Mouse (Mus musculus) kidney, embryonic 14.5 days (tissue): ENCODE results near the gene Tspan14. TPM values are rescaled to one million over a fixed set of nuclear protein-coding genes. Genes with fewer than 3 reads are reported as not detected.
A peak's percentile ranks its signal among the peaks of the same experiment; 100 is the strongest.

Experiments used
- ATAC-seq: fragments of 200-750 bp; cut with Nextera tagmentation; 2 replicates; pipeline ENCODE4 v1.8.0; 2017; ENCODE audit warnings: moderate number of reproducible peaks, mild to moderate bottlenecking, moderate TSS enrichment, moderate library complexity; ENCODE audit not compliant: low FRiP score, low TSS enrichment
- H3K27ac ChIP-seq: fragments of 300-500 bp; sonication (generic); 2 replicates; pipeline ENCODE4 v1.5.1; 2014; ENCODE audit warnings: low read depth, mild to moderate bottlenecking, low read length, moderate library complexity, mixed read lengths
- H3K27me3 ChIP-seq: fragments of 300-500 bp; sonication (generic); 2 replicates; pipeline ENCODE4 v1.6.1; 2014; ENCODE audit warnings: mild to moderate bottlenecking, low read length; ENCODE audit not compliant: control insufficient read depth, insufficient read depth
- H3K36me3 ChIP-seq: fragments of 300-500 bp; sonication (generic); 2 replicates; pipeline ENCODE4 v1.6.1; 2014; ENCODE audit warnings: low read length, mixed read lengths; ENCODE audit not compliant: control insufficient read depth, insufficient read depth
- H3K4me1 ChIP-seq: fragments of 300-500 bp; sonication (generic); 2 replicates; pipeline ENCODE4 v1.6.1; 2014; ENCODE audit warnings: low read length, mixed read lengths; ENCODE audit not compliant: control insufficient read depth, insufficient read depth
- H3K4me2 ChIP-seq: fragments of 300-500 bp; sonication (generic); replicated peaks from 2 replicates; pipeline ENCODE4 v1.6.1; 2014; ENCODE audit warnings: low read depth, mild to moderate bottlenecking, low read length
- H3K4me3 ChIP-seq: fragments of 300-500 bp; sonication (generic); 2 replicates; pipeline ENCODE4 v1.5.1; 2014; ENCODE audit warnings: mild to moderate bottlenecking, low read length
- H3K9ac ChIP-seq: fragments of 300-500 bp; sonication (generic); 2 replicates; pipeline ENCODE4 v1.6.1; 2014; ENCODE audit warnings: low read depth, mild to moderate bottlenecking, low read length, moderate library complexity
- H3K9me3 ChIP-seq: fragments of 300-500 bp; sonication (generic); 2 replicates; pipeline ENCODE4 v1.6.1; 2016; ENCODE audit warnings: low read length; ENCODE audit not compliant: control insufficient read depth
- WGBS: fragments of 180-500 bp; shearing (Covaris S2); extraction: QIAGEN DNeasy Blood & Tissue Kit; methylation state at CpG from one replicate; pipeline ENCODE4 v1.1.7; 2014; 5-methylcytosine and 5-hydroxymethylcytosine counted together
- polyA plus RNA-seq: library from polyadenylated mRNA; unstranded; fragments of >200 nt; fragmentation: Nextera tagmentation; extraction: Ambion mirVana; gene quantifications from 2 replicates; pipeline ENCODE4 v1.2.1, GENCODE M21; 2014

The Tspan14 gene
- polyA plus RNA-seq, 1 experiment from 2014 or later = 118 TPM

DNA sequence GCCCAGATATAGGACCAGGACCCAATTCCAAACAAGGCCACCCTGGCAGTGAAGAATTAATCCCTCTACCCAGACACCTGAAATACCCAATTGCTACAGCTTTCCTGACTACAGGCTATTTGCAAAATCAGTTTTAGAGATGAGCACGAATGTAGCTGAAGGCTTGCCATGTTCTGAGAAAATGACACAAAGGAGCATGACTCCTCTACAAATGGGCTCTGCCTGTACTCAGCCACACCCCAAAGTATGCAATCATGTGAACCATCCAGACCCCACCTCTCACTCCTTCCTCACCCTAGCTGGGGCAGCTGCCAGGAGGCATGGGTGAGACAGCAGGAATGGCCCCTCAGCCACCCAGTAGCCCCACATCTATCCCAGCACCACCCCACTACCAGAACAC is 31.1 kb downstream of the Tspan14 start:
- ATAC-seq = no peak

DNA sequence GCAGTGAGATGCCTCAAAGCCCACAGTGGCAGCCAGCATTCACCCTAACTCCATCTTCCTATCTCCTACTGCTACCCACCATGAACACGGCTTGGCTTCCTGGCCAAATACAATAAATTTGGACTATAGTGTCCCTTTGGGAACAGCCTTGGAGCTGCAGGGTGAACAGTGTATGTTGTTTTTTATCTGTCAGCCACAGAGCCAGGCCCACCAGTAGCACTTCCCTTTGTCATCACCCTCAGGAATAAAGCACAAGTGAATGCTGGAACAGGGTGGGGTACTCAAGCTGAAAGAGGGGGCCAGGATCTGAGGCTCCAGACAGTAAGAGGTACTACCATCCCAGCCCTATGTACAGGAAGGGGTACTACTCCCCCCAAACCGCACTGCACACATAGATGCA is 31.6 kb downstream of the Tspan14 start:
- H3K9me3 ChIP-seq = no peaks in the 10 kb centered on the region
- no peak for ATAC-seq
- H3K27me3 ChIP-seq = no peaks in the 10 kb centered on the region
- 64% methylated on average over 2 of the region's 2 CpGs for WGBS
- no peak overlapping the region for H3K4me3 ChIP-seq
- no peak overlapping the region for H3K27ac ChIP-seq
- H3K4me1 ChIP-seq = peaks cover 49% of the 10 kb centered on the region
- H3K4me2 ChIP-seq = no peak overlapping the region
- H3K9ac ChIP-seq = no peak overlapping the region
- H3K36me3 ChIP-seq = no peaks in the 10 kb centered on the region

More for the DNA sequence above, 31.1 kb downstream of the Tspan14 start:
- Histone ChIP-seq H3K27me3 (no peaks in the 10 kb centered on the region), H3K4me1 (peaks cover 47% of the 10 kb centered on the region), H3K36me3 (no peaks in the 10 kb centered on the region), H3K4me3 (no peak overlapping the region), H3K9ac (no peak overlapping the region), H3K27ac (no peak overlapping the region), H3K9me3 (no peaks in the 10 kb centered on the region), H3K4me2 (no peak overlapping the region)
- WGBS = 100% methylated on average over 1 of the region's 1 CpGs

DNA sequence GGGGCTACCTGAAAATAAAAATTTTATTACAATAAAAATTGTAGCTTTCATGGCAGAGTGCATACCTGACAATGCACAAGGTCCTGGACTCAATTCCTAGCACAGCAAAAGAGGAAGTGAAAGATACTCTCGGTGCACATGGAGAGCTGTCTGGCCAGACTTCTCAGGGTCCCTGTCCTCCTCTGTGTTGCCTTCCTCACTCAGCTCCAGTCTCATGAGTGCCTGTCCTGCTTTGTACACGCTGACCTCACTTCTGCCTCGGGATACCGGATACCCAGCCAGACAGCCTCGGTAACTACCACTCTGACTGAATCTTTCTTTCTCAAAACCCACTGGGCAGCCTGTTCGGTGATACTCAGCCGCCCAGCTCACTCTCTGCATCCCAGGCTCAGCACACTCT is 33.3 kb downstream of the Tspan14 start:
- 57% methylated on average over 7 of the region's 7 CpGs for WGBS
- ATAC-seq = 0 out of 2 replicates have a peak, but pooled peaks have one; percentile 17
- H3K4me1 ChIP-seq = peaks cover 54% of the 10 kb centered on the region

DNA sequence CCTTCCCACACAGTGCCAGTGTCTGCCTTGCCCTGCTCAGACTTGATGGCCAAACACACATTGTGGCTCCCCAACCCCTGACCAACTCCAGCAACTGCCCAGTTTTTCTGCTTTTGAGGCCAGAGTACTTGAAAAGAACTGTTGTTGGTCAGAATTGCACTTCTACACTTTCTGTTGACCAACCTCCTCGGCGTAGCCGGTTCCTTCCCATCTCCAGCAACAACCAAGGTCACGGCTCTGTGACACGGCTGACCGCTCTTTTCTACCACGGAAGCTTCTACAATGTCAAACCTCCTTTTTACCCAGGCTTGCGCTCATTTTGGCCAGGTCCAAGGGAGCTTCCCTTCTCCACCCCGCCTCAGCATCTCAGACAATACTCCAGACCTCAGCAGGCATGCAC is 34.4 kb downstream of the Tspan14 start:
- Histone ChIP-seq H3K4me1 (peaks cover 65% of the 10 kb centered on the region), H3K4me2 (no peak overlapping the region), H3K27me3 (no peaks in the 10 kb centered on the region), H3K9me3 (no peaks in the 10 kb centered on the region), H3K4me3 (no peak overlapping the region), H3K27ac (peak overlapping the region; percentile 81), H3K36me3 (no peaks in the 10 kb centered on the region), H3K9ac (peak overlapping the region; percentile 18; the same call in 1 of the 2 replicates)
- WGBS = 42% methylated on average over 9 of the region's 9 CpGs
- ATAC-seq = no peak

More for the DNA sequence above, 33.3 kb downstream of the Tspan14 start:
- Histone ChIP-seq H3K27me3 (no peaks in the 10 kb centered on the region), H3K36me3 (no peaks in the 10 kb centered on the region), H3K4me3 (no peak overlapping the region), H3K9me3 (no peaks in the 10 kb centered on the region), H3K27ac (no peak overlapping the region), H3K9ac (no peak overlapping the region), H3K4me2 (no peak overlapping the region)

DNA sequence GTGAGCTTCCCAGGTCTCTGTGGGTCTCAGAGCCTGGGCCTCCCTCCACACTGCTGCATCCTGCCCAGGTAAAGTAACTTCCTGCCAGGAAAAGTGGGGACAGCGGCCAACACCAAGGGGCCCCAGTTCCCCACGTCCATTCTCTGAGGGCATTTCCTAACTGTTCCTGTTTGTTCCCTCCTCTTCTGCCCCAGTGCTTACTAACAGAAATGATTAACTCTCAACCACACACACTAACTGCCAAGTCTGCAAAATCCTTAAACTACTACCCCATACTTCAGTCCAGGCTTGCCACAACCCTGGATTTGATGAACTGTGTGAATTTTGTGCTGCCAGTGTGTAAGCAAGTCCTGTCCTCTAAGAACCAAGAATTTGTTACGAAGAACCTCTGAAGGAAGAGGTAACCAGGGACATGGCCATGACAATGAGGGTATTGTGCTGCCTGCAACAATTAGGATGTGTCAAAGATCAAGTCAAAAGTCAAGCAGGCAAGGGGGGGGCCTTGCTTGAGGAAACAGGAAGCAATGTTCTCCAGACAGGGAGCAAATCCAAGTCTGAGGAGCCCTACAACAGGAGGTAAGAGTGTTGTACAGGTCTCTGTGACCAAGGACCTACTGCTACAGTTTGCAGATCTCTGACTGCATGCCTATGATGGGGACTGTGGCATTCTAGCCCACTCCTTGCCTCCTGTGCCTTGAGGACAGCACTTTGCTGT is 35.3 kb downstream of the Tspan14 start:
- H3K4me2 ChIP-seq = no peak overlapping the region
- H3K9me3 ChIP-seq = no peaks in the 10 kb centered on the region
- H3K4me1 ChIP-seq = peaks cover 68% of the 10 kb centered on the region
- ATAC-seq = peak; percentile 32; the same call in 1 of the 2 replicates
- H3K27ac ChIP-seq = peak overlapping the region; percentile 81
- H3K4me3 ChIP-seq = no peak overlapping the region
- 48% methylated on average over 3 of the region's 3 CpGs for WGBS
- no peaks in the 10 kb centered on the region for H3K27me3 ChIP-seq
- H3K9ac ChIP-seq = 0 out of 2 replicates have a peak overlapping the region, but pooled peaks have one; percentile 18
- H3K36me3 ChIP-seq = no peaks in the 10 kb centered on the region

DNA sequence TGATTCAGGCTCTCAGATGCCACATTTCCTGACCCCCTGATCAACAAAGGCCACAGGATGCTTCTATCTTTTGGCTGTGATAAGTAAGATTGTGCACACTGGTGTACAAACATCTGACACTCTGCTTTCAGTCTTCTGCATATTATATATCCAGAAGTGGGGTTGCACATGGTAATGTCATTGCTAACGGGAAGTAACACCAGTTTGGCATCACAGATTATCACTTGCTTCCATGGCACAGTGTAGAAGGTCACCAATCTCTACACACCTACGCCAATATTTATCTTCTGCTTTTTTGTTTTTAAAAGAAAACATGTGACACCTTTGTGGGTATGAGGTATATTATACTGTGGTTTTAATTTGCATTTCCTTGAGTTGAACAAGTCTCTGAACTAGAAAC is 36.7 kb downstream of the Tspan14 start:
- 87% methylated on average over 2 of the region's 2 CpGs for WGBS
- Histone ChIP-seq H3K9me3 (no peaks in the 10 kb centered on the region), H3K4me1 (peaks cover 60% of the 10 kb centered on the region)

DNA sequence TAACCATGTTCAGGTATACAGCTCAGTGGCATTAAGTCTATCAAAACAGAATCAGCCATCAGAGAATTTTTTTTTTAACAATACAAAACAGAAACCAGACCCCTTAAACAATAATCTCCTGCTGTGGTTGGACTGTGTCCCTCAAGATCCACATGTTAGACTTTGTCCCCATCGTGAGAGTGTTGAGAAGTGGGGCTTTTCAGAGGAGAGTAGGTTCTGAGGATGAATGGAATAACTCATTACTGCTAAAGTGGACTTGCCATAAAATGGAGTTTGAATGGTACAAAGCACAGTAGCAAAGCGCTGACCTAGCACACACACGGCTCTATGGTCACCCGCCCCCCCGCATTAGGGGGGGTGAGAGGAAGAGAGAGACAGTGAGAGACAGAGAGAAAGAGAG is 37.7 kb downstream of the Tspan14 start:
- H3K27me3 ChIP-seq = no peaks in the 10 kb centered on the region
- peaks cover 61% of the 10 kb centered on the region for H3K4me1 ChIP-seq
- no peak overlapping the region for H3K4me3 ChIP-seq
- no peak for ATAC-seq
- no peak overlapping the region for H3K4me2 ChIP-seq
- no peak overlapping the region for H3K9ac ChIP-seq
- 66% methylated on average over 5 of the region's 5 CpGs for WGBS
- H3K36me3 ChIP-seq = no peaks in the 10 kb centered on the region
- no peak overlapping the region; the same call in 1 of the 2 replicates for H3K27ac ChIP-seq
- no peaks in the 10 kb centered on the region for H3K9me3 ChIP-seq

More for the DNA sequence above, 36.7 kb downstream of the Tspan14 start:
- Histone ChIP-seq H3K36me3 (no peaks in the 10 kb centered on the region), H3K4me3 (no peak overlapping the region), H3K4me2 (no peak overlapping the region), H3K27ac (no peak overlapping the region), H3K9ac (no peak overlapping the region), H3K27me3 (no peaks in the 10 kb centered on the region)
- no peak for ATAC-seq

DNA sequence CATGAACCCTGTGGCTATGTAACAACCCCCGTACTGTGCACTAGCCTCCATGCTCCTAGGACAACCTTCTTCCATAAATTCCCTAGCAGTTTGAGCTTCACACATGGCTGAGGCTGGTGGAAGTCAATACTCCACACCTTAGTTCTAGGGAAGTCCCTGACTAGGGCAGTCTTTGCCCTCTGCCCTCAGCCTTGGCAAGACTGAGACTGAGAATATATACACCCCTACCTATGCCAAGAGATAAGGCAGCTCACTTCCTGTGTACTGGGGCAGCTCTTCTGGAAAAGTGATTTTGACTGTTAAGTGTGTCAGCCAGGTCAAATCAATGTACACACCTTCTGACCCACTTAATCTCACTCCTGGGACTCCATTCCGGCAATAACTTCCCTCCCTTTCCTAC is 39.6 kb downstream of the Tspan14 start:
- H3K27me3 ChIP-seq = no peaks in the 10 kb centered on the region
- H3K4me2 ChIP-seq = no peak overlapping the region
- H3K36me3 ChIP-seq = peaks cover 6% of the 10 kb centered on the region; the same call in 1 of the 2 replicates
- H3K4me3 ChIP-seq = no peak overlapping the region
- H3K9ac ChIP-seq = no peak overlapping the region
- H3K4me1 ChIP-seq = peaks cover 45% of the 10 kb centered on the region
- peak; percentile 39; the same call in 1 of the 2 replicates for ATAC-seq
- WGBS = 19% methylated on average over 2 of the region's 2 CpGs
- no peaks in the 10 kb centered on the region for H3K9me3 ChIP-seq
- H3K27ac ChIP-seq = no peak overlapping the region

DNA sequence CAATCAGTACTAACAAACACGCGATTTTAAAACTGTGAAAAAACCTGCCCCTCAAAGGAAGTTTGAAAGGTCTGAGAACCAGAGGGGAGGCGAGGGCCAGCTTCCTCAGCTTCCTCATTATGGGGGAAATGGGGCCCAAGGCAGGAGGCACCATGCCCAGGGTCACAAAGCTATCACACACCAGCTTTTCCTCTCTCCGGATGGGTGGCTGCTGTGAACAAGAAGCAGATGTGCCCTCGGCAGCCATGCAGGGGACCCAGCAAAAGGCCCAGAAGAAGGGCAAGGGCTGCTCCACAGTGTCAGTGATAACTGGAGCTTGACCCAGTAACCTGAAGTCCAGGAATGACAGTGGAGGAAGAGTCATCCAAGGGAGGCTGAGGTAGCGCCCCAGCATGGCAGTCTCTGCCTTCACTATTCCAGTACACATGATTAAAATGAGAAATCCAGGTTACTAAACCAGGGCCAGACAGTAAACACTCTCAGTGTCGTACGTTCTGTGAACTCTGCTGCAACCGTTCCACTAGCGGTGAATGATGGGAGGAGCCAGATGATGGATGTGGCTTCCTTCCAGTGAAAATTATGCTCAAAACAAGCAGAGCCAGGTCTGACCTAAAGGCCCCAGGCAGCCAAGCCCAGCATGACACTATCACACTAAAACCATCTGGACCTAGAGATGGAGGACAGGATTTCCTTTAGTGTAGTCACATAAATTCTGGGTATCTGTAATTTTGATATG is 42.1 kb downstream of the Tspan14 start:
- ATAC-seq = peak; percentile 37
- no peaks in the 10 kb centered on the region for H3K9me3 ChIP-seq
- no peak overlapping the region for H3K4me3 ChIP-seq
- H3K27ac ChIP-seq = peak overlapping the region; percentile 65; the same call in 1 of the 2 replicates
- WGBS = 29% methylated on average over 10 of the region's 10 CpGs
- no peak overlapping the region for H3K4me2 ChIP-seq
- H3K9ac ChIP-seq = no peak overlapping the region
- peaks cover 27% of the 10 kb centered on the region for H3K4me1 ChIP-seq
- peaks cover 6% of the 10 kb centered on the region; the same call in 1 of the 2 replicates for H3K36me3 ChIP-seq
- no peaks in the 10 kb centered on the region for H3K27me3 ChIP-seq
